Mouse (Mus musculus) mature B cell (primary cell): ENCODE measurements around the gene Retnlg.
"Not testable (repeated sequence)": the region's sequence is repeated elsewhere in the genome, so short reads cannot be mapped to it uniquely, and the experiment has no call there.

ENCODE experiments used
- in situ Hi-C: fragments of 300-500 bp; cut with MboI; formaldehyde crosslinking; loops from 2 replicates; pipeline ENCODE4 v1.14.3; 2019

Gene Retnlg

GRCm38 (mm10) chr16:48872321-48872720 lies at the start of gene Retnlg:
Retnlg (plus strand) TSS chr16:48872621.
- in situ Hi-C loops, result no loop called here

- in situ Hi-C loops, result no loop called here
Measured at GRCm38 (mm10) chr16:48826474-48826873, 45.9 kb upstream of the Retnlg start.

DNA sequence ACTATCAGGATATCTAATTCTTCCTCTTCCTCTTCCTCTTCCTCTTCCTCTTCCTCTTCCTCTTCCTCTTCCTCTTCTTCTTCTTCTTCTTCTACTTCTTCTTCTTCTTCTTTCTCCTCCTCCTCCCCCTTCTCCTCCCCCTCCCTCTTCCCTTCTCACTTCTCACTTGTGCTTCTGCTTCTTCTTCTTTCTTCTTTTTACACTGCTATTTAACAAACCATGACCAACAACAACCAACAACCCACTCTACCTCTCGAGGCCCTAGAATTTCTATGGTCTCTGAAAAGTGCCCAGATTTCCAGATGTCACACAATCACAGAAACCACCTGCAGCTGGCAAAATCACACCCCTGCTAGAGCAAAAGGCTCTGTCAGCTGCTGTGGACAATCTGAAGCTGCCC lies 44.8 kb upstream of the Retnlg start:
- in situ Hi-C loops, result no loop called here

GRCm38 (mm10) chr16:48829060-48829459 lies 43.4 kb upstream of the Retnlg start:
- in situ Hi-C loops, result no loop called here

- in situ Hi-C loops, result no loop called here
Measured at GRCm38 (mm10) chr16:48832055-48832454, 40.4 kb upstream of the Retnlg start.

GRCm38 (mm10) chr16:48833626-48834025 lies 38.8 kb upstream of the Retnlg start:
- in situ Hi-C loops, result not testable (repeated sequence)

DNA sequence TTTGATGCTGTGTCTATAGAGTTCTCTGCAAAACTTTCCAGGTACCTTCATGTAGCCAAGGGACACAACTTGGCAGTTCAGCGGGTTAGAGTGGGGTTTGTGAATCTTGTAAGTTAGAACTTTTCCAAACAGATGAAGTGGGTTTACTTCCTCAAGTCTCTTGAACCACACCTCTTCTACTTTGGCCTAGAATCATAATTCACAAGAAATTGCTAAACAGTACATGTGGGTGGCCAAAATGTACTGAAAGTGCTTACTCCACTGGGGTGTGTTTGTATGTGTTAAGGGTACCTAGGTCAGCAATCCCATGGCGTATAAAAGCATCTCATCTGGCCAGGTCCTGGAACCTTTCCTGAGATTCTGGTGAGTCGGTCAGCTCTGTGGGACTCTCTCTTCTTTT lies 30.2 kb upstream of the Retnlg start, which contains the start of gene Retnla:
Retnla (plus strand) TSS at position 286 of the 400 bp plus-strand sequence.
- in situ Hi-C loops, result no loop called here

GRCm38 (mm10) chr16:48843671-48844386 lies 28.6 kb upstream of the Retnlg start:
- in situ Hi-C loops, result no loop called here

DNA sequence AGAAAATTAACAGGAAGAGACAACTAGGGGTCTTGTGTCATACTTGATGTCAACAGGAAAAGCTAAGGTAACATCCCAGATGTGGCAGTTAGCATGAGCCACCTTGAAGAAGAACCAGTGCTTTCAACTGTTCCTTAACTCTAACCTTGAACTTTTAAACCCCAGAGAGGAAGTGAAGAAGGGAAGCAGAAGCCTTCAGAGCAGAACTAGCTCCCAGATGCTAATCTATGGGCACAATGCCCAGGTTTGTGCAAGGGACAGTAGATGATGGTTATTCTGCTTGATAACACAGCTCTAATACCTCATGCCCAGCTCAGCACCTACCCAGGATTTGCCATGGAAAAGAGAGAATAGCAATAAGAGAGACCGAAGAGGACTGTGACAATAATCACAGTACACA lies 7.4 kb upstream of the Retnlg start:
- in situ Hi-C loops, result not testable (repeated sequence)

DNA sequence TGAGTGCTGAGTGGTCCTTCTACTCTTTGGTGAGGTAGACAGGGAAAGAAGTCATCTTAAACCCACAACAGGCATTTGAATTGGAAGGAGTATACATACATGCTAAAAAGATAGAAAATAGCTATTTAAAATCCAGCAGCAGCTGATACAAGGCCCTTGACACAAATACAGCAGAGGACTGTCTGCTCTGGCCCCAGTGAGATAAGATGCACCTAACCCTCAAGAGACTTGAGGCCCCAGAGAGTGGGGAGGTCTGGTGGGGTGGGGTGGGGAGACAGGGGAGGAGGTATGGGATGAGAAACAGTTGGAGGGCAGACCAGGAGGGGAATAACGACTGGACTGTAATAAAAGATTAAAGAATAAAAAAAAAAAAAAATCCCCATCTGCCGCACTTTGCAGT lies 4.7 kb upstream of the Retnlg start:
- in situ Hi-C loops, result no loop called here

DNA sequence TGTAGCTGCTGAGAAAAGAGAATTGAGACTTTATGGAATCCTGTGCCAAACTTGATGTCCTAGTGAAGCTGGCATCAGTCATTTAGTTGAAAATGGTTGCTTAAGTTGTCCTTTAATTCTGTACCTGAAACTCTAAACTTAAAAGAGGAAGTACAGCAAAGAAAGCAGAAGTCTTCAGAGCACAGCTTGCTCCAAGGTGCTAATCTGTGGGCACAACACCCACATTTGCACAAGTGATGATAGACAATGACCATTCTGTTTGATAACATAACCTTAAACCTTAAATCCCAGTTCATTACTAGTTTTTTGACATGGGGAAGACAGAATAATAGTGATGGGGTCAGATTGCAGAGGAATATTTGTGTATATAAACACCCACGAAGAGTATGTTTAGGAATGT lies 3.8 kb upstream of the Retnlg start:
- in situ Hi-C loops, result no loop called here

DNA sequence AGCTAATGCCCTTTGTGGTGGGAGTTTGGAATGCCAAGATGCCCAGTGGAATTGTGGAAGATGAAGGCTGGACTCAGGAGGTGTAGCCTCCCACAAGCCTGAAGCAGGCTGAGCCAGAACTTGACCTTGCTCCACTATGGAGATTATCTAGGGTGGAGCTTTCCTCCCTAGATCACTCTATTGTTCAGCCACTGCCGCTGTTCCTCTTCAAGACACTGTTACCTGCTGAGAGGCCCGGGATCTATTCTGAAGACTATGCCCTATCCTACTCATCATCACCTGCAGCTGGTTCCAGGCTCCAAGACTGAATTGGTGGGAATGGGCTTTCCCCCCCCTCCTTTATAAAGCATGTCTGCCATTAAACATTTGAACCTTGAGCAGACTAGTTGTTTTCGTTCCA lies 2.8 kb upstream of the Retnlg start:
- in situ Hi-C loops, result no loop called here

GRCm38 (mm10) chr16:48871754-48872153 lies 667 bp upstream of the Retnlg start:
- in situ Hi-C loops, result no loop called here

DNA sequence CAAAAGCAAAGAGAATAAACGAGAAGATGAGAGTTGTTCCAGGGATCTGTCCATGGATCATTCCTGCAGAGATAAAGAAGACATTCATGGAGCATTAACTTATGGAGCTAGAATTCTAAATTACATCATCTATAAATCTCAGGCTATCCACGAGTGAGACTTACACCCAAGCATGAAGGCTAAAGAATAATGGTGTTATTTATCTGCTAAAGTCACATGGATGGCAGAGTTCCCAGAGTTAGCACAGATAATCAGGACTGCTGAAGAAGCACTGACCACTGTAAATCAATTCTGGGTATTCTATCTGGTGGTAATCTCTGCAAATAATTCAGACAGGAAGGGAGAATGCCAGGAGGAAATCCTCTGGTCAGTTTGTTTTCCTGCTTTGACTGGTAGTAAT lies 18.3 kb downstream of the Retnlg start:
- in situ Hi-C loops, result no loop called here

- in situ Hi-C loops, result no loop called here
Measured at GRCm38 (mm10) chr16:48899868-48900267, 27.4 kb downstream of the Retnlg start.

DNA sequence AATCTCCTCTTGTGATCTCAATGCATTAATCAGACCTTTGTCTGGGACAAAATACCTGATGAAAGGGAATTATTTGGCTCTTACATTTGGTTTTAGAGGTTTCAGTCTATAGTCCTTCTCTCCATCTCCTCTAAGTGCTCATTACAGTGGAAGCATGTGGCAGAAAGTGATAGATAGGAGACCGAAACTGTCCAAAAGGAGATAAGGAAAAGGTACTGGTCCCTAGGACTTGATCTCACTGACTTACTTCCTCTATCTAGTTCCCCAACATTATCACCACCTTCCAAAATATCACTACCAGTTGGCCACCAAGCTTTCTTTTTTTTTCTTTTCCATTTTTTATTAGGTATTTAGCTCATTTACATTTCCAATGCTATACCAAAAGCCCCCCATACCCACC lies 38.8 kb downstream of the Retnlg start:
- in situ Hi-C loops, result no loop called here

GRCm38 (mm10) chr16:48913206-48913605 lies 40.8 kb downstream of the Retnlg start:
- in situ Hi-C loops, result no loop called here

- in situ Hi-C loops, result no loop called here
Measured at GRCm38 (mm10) chr16:48923724-48924123, 51.3 kb downstream of the Retnlg start.
